Mouse (Mus musculus) embryonic facial prominence, embryonic 11.5 days (tissue): ENCODE results near the gene Cstf3. TPM values are rescaled to one million over a fixed set of nuclear protein-coding genes. Genes with fewer than 3 reads are reported as not detected.
"Not testable (repeated sequence)": the region's sequence is repeated elsewhere in the genome, so short reads cannot be mapped to it uniquely, and the experiment has no call there.

ENCODE experiments used
- ATAC-seq: fragments of 200-750 bp; cut with Nextera tagmentation; replicated peaks from 2 replicates; pipeline ENCODE4 v1.8.0; 2017; ENCODE audit warnings: low read depth; ENCODE audit not compliant: insufficient number of reproducible peaks, low FRiP score, low TSS enrichment
- DNase-seq: peaks from one replicate; pipeline ENCODE4 v3.0.0-alpha.2; 2015; ENCODE audit warnings: low spot score
- H3K27ac ChIP-seq: fragments of 300-500 bp; sonication (generic); replicated peaks from 2 replicates; pipeline ENCODE4 v1.5.1; 2014; ENCODE audit warnings: mild to moderate bottlenecking, low read depth, low read length, control low read depth
- H3K27me3 ChIP-seq: fragments of 300-500 bp; sonication (generic); 2 replicates; pipeline ENCODE4 v1.6.1; 2014; ENCODE audit warnings: mild to moderate bottlenecking, low read length, moderate library complexity, mixed read lengths; ENCODE audit not compliant: control insufficient read depth, insufficient read depth
- H3K36me3 ChIP-seq: fragments of 300-500 bp; sonication (generic); replicated peaks from 2 replicates; pipeline ENCODE4 v1.6.1; 2014; ENCODE audit warnings: low read depth, mild to moderate bottlenecking, low read length, moderate library complexity, mixed read lengths; ENCODE audit not compliant: control insufficient read depth, insufficient read depth
- H3K4me1 ChIP-seq: fragments of 300-500 bp; sonication (generic); 2 replicates; pipeline ENCODE4 v1.6.1; 2014; ENCODE audit warnings: low read length, mixed read lengths; ENCODE audit not compliant: control insufficient read depth, insufficient read depth
- H3K4me2 ChIP-seq: fragments of 300-500 bp; sonication (generic); 2 replicates; pipeline ENCODE4 v1.6.1; 2014; ENCODE audit warnings: low read depth, mild to moderate bottlenecking, control low read depth, low read length, moderate library complexity
- H3K4me3 ChIP-seq: fragments of 300-500 bp; sonication (generic); 2 replicates; pipeline ENCODE4 v1.5.1; 2014; ENCODE audit warnings: low read depth, low read length, control low read depth
- H3K9ac ChIP-seq: fragments of 300-500 bp; sonication (generic); replicated peaks from 2 replicates; pipeline ENCODE4 v1.6.1; 2014; ENCODE audit warnings: mild to moderate bottlenecking, control low read depth, low read length
- H3K9me3 ChIP-seq: fragments of 300-500 bp; sonication (generic); replicated peaks from 2 replicates; pipeline ENCODE4 v1.6.1; 2016; ENCODE audit warnings: mild to moderate bottlenecking, low read length, inconsistent platforms, mixed read lengths; ENCODE audit not compliant: control insufficient read depth
- WGBS: fragments of 180-500 bp; shearing (Covaris S2); extraction: QIAGEN DNeasy Blood & Tissue Kit; methylation state at CpG from one replicate; pipeline ENCODE4 v1.1.7; 2014; 5-methylcytosine and 5-hydroxymethylcytosine counted together
- polyA plus RNA-seq: library from polyadenylated mRNA; unstranded; fragments of >200 nt; fragmentation: Nextera tagmentation; extraction: Ambion mirVana; gene quantifications from 2 replicates; pipeline ENCODE4 v1.2.1, GENCODE M21; 2014

The Cstf3 gene
- polyA plus RNA-seq, result 91.7 and 96.7 TPM in 2 replicates

GRCm38 (mm10) chr2:104590068-104590828, at the start of gene Cstf3:
TSS of gene Cstf3 (plus strand) at chr2:104590523.
- Histone ChIP-seq H3K9me3 (no peaks in the 10 kb centered on the region), H3K27me3 (no peaks in the 10 kb centered on the region), H3K27ac (peak within 1 kb of the TSS; percentile 68), H3K4me1 (no peaks in the 10 kb centered on the region), H3K4me3 (peak within 1 kb of the TSS; percentile 68), H3K9ac (peak within 1 kb of the TSS; percentile 89), H3K36me3 (no peaks in the 10 kb centered on the region), H3K4me2 (peak within 1 kb of the TSS; percentile 54)
- WGBS, result under 1% methylated on average over 59 of the region's 59 CpGs
- DNase-seq, result peak; percentile 100
- peak; percentile 99 for ATAC-seq

- 92% methylated on average over 22 of the region's 22 CpGs for WGBS
- DNase-seq, H3K4me1 ChIP-seq, H3K4me2 ChIP-seq, H3K36me3 ChIP-seq, H3K27me3 ChIP-seq, H3K9ac ChIP-seq, H3K27ac ChIP-seq, H3K4me3 ChIP-seq, ATAC-seq, H3K9me3 ChIP-seq: not testable (repeated sequence)
Observed at GRCm38 (mm10) chr2:104556711-104557110, 33.6 kb upstream of the Cstf3 start.

- 92% methylated on average over 9 of the region's 9 CpGs for WGBS
- Histone ChIP-seq H3K27me3 (no peaks in the 10 kb centered on the region), H3K27ac (no peak overlapping the region), H3K9me3 (no peaks in the 10 kb centered on the region), H3K9ac (no peak overlapping the region), H3K36me3 (no peaks in the 10 kb centered on the region), H3K4me2 (no peak overlapping the region), H3K4me1 (no peaks in the 10 kb centered on the region), H3K4me3 (no peak overlapping the region)
- DNase-seq, result no peak
- no peak for ATAC-seq
Observed at GRCm38 (mm10) chr2:104557722-104558121, 32.6 kb upstream of the Cstf3 start.

GRCm38 (mm10) chr2:104558326-104558725, 32.0 kb upstream of the Cstf3 start:
- DNase-seq (no peak), ATAC-seq (no peak)
- Histone ChIP-seq H3K9ac (no peak overlapping the region), H3K4me2 (no peak overlapping the region), H3K36me3 (no peaks in the 10 kb centered on the region), H3K9me3 (no peaks in the 10 kb centered on the region), H3K27ac (no peak overlapping the region), H3K4me3 (no peak overlapping the region), H3K27me3 (no peaks in the 10 kb centered on the region), H3K4me1 (no peaks in the 10 kb centered on the region)
- WGBS, result 89% methylated on average over 4 of the region's 4 CpGs

GRCm38 (mm10) chr2:104558938-104559337, 31.4 kb upstream of the Cstf3 start:
- ATAC-seq (no peak), DNase-seq (no peak)
- H3K4me2 ChIP-seq, result no peak overlapping the region
- H3K4me3 ChIP-seq, result no peak overlapping the region
- no peaks in the 10 kb centered on the region for H3K36me3 ChIP-seq
- WGBS, result 72% methylated on average over 6 of the region's 6 CpGs
- H3K9ac ChIP-seq, result no peak overlapping the region
- H3K4me1 ChIP-seq, result no peaks in the 10 kb centered on the region
- H3K9me3 ChIP-seq, result no peaks in the 10 kb centered on the region
- no peaks in the 10 kb centered on the region for H3K27me3 ChIP-seq
- no peak overlapping the region for H3K27ac ChIP-seq

- DNase-seq (no peak), ATAC-seq (no peak)
- 81% methylated on average over 4 of the region's 4 CpGs for WGBS
- H3K4me1 ChIP-seq, result no peaks in the 10 kb centered on the region
- H3K9ac ChIP-seq, result no peak overlapping the region
- H3K4me2 ChIP-seq, result no peak overlapping the region
- H3K4me3 ChIP-seq, result no peak overlapping the region
- H3K9me3 ChIP-seq, result no peaks in the 10 kb centered on the region
- H3K27ac ChIP-seq, result no peak overlapping the region
- no peaks in the 10 kb centered on the region for H3K27me3 ChIP-seq
- H3K36me3 ChIP-seq, result no peaks in the 10 kb centered on the region
Observed at GRCm38 (mm10) chr2:104559591-104560380, 30.5 kb upstream of the Cstf3 start.

- whole genome bisulfite sequencing, result 92% methylated on average over 6 of the region's 6 CpGs
Observed at GRCm38 (mm10) chr2:104561386-104561785, 28.9 kb upstream of the Cstf3 start.

GRCm38 (mm10) chr2:104561986-104562532, 28.3 kb upstream of the Cstf3 start:
- Histone ChIP-seq H3K36me3 (no peaks in the 10 kb centered on the region), H3K9me3 (no peaks in the 10 kb centered on the region), H3K27me3 (no peaks in the 10 kb centered on the region), H3K27ac (no peak overlapping the region), H3K4me1 (no peaks in the 10 kb centered on the region), H3K9ac (no peak overlapping the region), H3K4me3 (no peak overlapping the region), H3K4me2 (no peak overlapping the region)
- 82% methylated on average over 4 of the region's 4 CpGs for WGBS
- no peak for ATAC-seq
- no peak for DNase-seq

More at GRCm38 (mm10) chr2:104561386-104561785, 28.9 kb upstream of the Cstf3 start:
- Histone ChIP-seq H3K9me3 (no peaks in the 10 kb centered on the region), H3K4me1 (no peaks in the 10 kb centered on the region), H3K4me2 (no peak overlapping the region), H3K27me3 (no peaks in the 10 kb centered on the region), H3K27ac (no peak overlapping the region), H3K4me3 (no peak overlapping the region), H3K36me3 (no peaks in the 10 kb centered on the region), H3K9ac (no peak overlapping the region)
- DNase-seq, result no peak
- ATAC-seq, result no peak
